Mouse (Mus musculus): ENCODE results near the gene Hsh2d.

DNA sequence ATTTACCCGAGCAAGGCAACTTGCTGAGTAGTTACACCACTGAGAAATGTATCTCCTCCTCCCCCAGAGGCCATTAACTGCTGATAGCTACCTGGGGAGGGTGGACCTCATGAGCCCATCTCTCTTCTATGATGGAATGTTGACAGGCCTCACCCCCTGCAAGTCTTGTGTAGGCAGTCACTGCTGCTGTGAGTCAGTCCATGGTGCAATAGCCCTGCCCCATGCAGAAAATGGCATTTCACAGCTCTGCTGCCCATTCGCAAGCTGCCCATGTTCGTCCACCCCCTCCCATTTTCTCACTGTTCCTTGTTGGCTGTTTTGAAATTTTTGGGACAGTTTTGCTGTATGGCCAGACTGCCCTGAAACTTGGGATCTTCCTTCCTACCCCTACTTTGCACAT, 43.9 kb upstream of the Hsh2d start:
- no peak for TF ChIP-seq CTCF (IDR thresholded peaks at IDR 0.05; ENCODE audit: borderline replicate concordance, insufficient read depth, low read depth, low read length)
- no peak for TF ChIP-seq POLR2A (IDR thresholded peaks at IDR 0.05; ENCODE audit: borderline replicate concordance, insufficient read depth, low read length)

Data from cerebellum, adult 2 months (tissue).